Mouse (Mus musculus) hindbrain, embryonic 15.5 days (tissue): ENCODE measurements around the gene Thpo. TPM values are rescaled to one million over a fixed set of nuclear protein-coding genes. Genes with fewer than 3 reads are reported as not detected.

ENCODE experiments used
- ATAC-seq: fragments of 200-750 bp; cut with Nextera tagmentation; 2 replicates; pipeline ENCODE4 v1.8.0; 2017; ENCODE audit warnings: low read depth, moderate number of reproducible peaks, moderate TSS enrichment; ENCODE audit not compliant: low FRiP score
- H3K27ac ChIP-seq: fragments of 300-500 bp; sonication (generic); replicated peaks from 2 replicates; pipeline ENCODE4 v1.5.1; 2015; ENCODE audit warnings: mild to moderate bottlenecking, inconsistent platforms
- H3K27me3 ChIP-seq: fragments of 300-500 bp; sonication (generic); 2 replicates; pipeline ENCODE4 v1.6.1; 2015; ENCODE audit warnings: control low read depth, inconsistent platforms
- H3K36me3 ChIP-seq: fragments of 300-500 bp; sonication (generic); 2 replicates; pipeline ENCODE4 v1.6.1; 2015; ENCODE audit warnings: control low read depth, inconsistent platforms
- H3K4me1 ChIP-seq: fragments of 300-500 bp; sonication (generic); replicated peaks from 2 replicates; pipeline ENCODE4 v1.6.1; 2015; ENCODE audit warnings: control low read depth, inconsistent platforms
- H3K4me2 ChIP-seq: fragments of 300-500 bp; sonication (generic); 2 replicates; pipeline ENCODE4 v1.6.1; 2015; ENCODE audit warnings: moderate library complexity, mild to moderate bottlenecking, inconsistent platforms
- H3K4me3 ChIP-seq: fragments of 300-500 bp; sonication (generic); 2 replicates; pipeline ENCODE4 v1.5.1; 2015; ENCODE audit warnings: mild to moderate bottlenecking, inconsistent platforms
- H3K9ac ChIP-seq: fragments of 300-500 bp; sonication (generic); 2 replicates; pipeline ENCODE4 v1.6.1; 2015; ENCODE audit warnings: inconsistent platforms
- H3K9me3 ChIP-seq: fragments of 300-500 bp; sonication (generic); 2 replicates; pipeline ENCODE4 v1.6.1; 2016; ENCODE audit warnings: control low read depth, inconsistent platforms
- WGBS: fragments of 180-500 bp; shearing (Covaris S2); methylation state at CpG from one replicate; pipeline ENCODE4 v1.1.7; 2015; 5-methylcytosine and 5-hydroxymethylcytosine counted together
- polyA plus RNA-seq: library from polyadenylated mRNA; unstranded; fragments of >200 nt; fragmentation: Nextera tagmentation; extraction: Ambion mirVana; gene quantifications from 2 replicates; pipeline ENCODE4 v1.2.1, GENCODE M21; 2015

Gene Thpo
- 0.85 and 1.4 TPM in 2 replicates for polyA plus RNA-seq

- no peak for ATAC-seq
- H3K9me3 ChIP-seq, result no peaks in the 10 kb centered on the region
- peaks cover 18% of the 10 kb centered on the region for H3K27me3 ChIP-seq
- peaks cover 18% of the 10 kb centered on the region for H3K4me1 ChIP-seq
- H3K9ac ChIP-seq, result peak within 1 kb of the TSS; percentile 79
- H3K27ac ChIP-seq, result no peak within 1 kb of the TSS
- peak within 1 kb of the TSS; percentile 80 for H3K4me2 ChIP-seq
- H3K4me3 ChIP-seq, result peak within 1 kb of the TSS; percentile 74
- peaks cover 6% of the 10 kb centered on the region; the same call in 1 of the 2 replicates for H3K36me3 ChIP-seq
- WGBS, result 4% methylated on average over 45 of the region's 45 CpGs
These were observed at the start of gene Thpo for GRCm38 (mm10) chr16:20733731-20734730. Gene Thpo (minus strand): TSS chr16:20734511.

- no peaks in the 10 kb centered on the region for H3K36me3 ChIP-seq
- H3K27me3 ChIP-seq, result no peaks in the 10 kb centered on the region
- H3K4me3 ChIP-seq, result no peak overlapping the region
- no peak overlapping the region for H3K27ac ChIP-seq
- H3K9ac ChIP-seq, result no peak overlapping the region
- ATAC-seq, result no peak
- H3K4me1 ChIP-seq, result no peaks in the 10 kb centered on the region
- no peak overlapping the region for H3K4me2 ChIP-seq
- H3K9me3 ChIP-seq, result no peaks in the 10 kb centered on the region
- WGBS, result 90% methylated on average over 2 of the region's 2 CpGs
These were observed 49.6 kb upstream of the Thpo start for GRCm38 (mm10) chr16:20783891-20784290.

- Histone ChIP-seq H3K36me3 (no peaks in the 10 kb centered on the region), H3K9ac (no peak overlapping the region), H3K9me3 (no peaks in the 10 kb centered on the region), H3K4me3 (no peak overlapping the region), H3K27me3 (no peaks in the 10 kb centered on the region), H3K4me1 (no peaks in the 10 kb centered on the region), H3K27ac (no peak overlapping the region), H3K4me2 (no peak overlapping the region)
- 70% methylated on average over 4 of the region's 4 CpGs for WGBS
- no peak for ATAC-seq
These were observed 46.9 kb upstream of the Thpo start for GRCm38 (mm10) chr16:20781101-20781630.

DNA sequence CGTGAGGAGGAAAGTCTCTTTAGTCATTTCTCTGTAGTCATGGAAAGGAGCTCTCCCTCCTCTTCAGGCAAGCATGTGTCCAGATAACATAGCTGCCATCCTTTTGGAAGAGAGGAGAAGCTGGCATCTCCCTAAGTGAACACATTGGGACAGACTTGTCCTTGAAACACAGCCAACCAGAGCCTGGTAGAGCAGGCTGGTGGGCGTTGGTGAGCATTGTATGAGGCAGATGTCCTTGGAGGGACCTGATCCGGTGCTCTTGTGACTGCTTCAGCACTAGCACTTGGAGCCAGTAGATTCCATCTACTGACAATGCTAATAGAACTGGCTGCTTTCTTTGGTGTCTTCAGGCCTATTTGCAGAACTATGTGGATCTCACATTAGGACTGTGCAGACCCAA lies 45.5 kb upstream of the Thpo start:
- Histone ChIP-seq H3K4me1 (no peaks in the 10 kb centered on the region), H3K27me3 (no peaks in the 10 kb centered on the region), H3K27ac (no peak overlapping the region), H3K9ac (no peak overlapping the region), H3K4me2 (no peak overlapping the region), H3K4me3 (no peak overlapping the region), H3K36me3 (no peaks in the 10 kb centered on the region), H3K9me3 (no peaks in the 10 kb centered on the region)
- WGBS, result 87% methylated on average over 3 of the region's 3 CpGs
- no peak for ATAC-seq

DNA sequence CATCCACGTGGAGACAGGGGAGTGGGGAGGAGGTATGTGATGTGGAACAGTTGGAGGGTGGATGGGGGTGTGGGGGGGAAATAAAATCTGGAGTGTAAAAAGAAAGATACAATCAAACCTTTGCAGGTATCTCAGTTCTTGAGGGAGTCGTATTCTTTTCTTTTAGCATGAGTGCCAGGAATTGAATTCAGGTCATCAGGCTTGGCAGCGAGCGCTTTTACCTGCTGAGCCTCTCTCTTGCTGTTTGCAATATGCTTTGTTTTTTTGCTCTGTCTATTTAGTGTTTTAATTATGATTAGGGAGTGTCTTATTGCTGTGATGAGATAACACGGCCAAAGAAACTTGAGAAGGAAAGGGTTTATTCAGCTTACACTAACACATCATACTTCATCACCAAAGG lies 40.7 kb upstream of the Thpo start:
- no peak overlapping the region for H3K9ac ChIP-seq
- H3K4me1 ChIP-seq, result no peaks in the 10 kb centered on the region
- 77% methylated on average over 5 of the region's 5 CpGs for WGBS
- no peaks in the 10 kb centered on the region for H3K36me3 ChIP-seq
- ATAC-seq, result no peak
- H3K27me3 ChIP-seq, result no peaks in the 10 kb centered on the region
- no peak overlapping the region for H3K27ac ChIP-seq
- no peak overlapping the region for H3K4me2 ChIP-seq
- H3K9me3 ChIP-seq, result no peaks in the 10 kb centered on the region; the same call in 1 of the 2 replicates
- H3K4me3 ChIP-seq, result no peak overlapping the region

DNA sequence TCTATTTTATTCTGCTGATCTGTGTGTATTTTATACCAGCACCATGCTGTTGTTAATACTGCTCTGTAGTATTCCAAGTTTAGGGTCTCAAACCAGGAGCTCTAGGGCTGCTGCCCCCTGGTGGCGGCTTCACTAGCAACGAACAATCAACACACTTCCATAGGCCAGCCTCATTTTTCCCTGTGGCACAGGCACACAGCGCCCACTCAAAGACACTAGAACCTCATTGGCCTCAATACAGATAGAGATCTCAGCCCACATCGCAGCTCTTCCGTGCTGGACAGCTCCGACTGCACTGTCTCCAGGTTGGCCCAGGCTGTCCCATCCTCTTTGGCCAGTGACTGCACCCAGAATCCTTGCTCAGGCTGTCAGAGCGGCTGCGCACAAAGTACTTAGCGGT lies 30.9 kb upstream of the Thpo start:
- no peak overlapping the region for H3K27ac ChIP-seq
- 58% methylated on average over 9 of the region's 9 CpGs for WGBS
- no peak for ATAC-seq
- H3K4me2 ChIP-seq, result no peak overlapping the region
- no peaks in the 10 kb centered on the region for H3K9me3 ChIP-seq
- H3K36me3 ChIP-seq, result no peaks in the 10 kb centered on the region
- H3K4me3 ChIP-seq, result no peak overlapping the region
- H3K27me3 ChIP-seq, result no peaks in the 10 kb centered on the region
- no peak overlapping the region for H3K9ac ChIP-seq
- no peaks in the 10 kb centered on the region for H3K4me1 ChIP-seq

- Histone ChIP-seq H3K9me3 (no peaks in the 10 kb centered on the region), H3K4me1 (no peaks in the 10 kb centered on the region), H3K27ac (no peak overlapping the region), H3K36me3 (no peaks in the 10 kb centered on the region), H3K9ac (no peak overlapping the region), H3K4me2 (no peak overlapping the region), H3K4me3 (no peak overlapping the region), H3K27me3 (no peaks in the 10 kb centered on the region)
- no peak for ATAC-seq
- WGBS, result 9% methylated on average over 3 of the region's 3 CpGs
These were observed 27.4 kb upstream of the Thpo start for GRCm38 (mm10) chr16:20761681-20762080.

GRCm38 (mm10) chr16:20757385-20757784 lies 23.1 kb upstream of the Thpo start:
- no peaks in the 10 kb centered on the region for H3K27me3 ChIP-seq
- no peaks in the 10 kb centered on the region for H3K36me3 ChIP-seq
- 85% methylated on average over 1 of the region's 1 CpGs for WGBS
- H3K4me1 ChIP-seq, result no peaks in the 10 kb centered on the region
- no peak overlapping the region for H3K4me2 ChIP-seq
- no peak overlapping the region for H3K9ac ChIP-seq
- ATAC-seq, result no peak
- no peak overlapping the region for H3K4me3 ChIP-seq
- no peak overlapping the region for H3K27ac ChIP-seq
- no peaks in the 10 kb centered on the region for H3K9me3 ChIP-seq

DNA sequence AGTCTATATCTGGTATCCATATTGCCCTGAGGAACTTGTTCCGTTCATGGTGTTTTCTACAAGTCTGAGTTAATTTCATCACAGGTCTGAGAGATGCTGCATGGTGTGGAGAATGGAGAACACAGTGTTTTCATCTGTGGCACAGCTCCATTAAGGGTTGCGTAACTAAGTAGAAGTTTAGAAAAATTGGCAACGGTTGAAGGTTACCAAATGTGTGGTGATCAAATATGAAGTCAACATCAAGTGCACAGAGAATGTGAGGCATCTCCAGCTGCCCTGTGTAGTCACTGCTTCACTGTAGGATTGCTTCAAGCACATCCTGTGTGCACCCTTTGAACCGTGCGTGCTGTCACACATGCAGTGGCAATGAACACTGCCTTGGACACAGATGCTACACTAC lies 21.7 kb upstream of the Thpo start:
- H3K27me3 ChIP-seq, result no peaks in the 10 kb centered on the region
- 97% methylated on average over 5 of the region's 5 CpGs for WGBS
- no peak overlapping the region for H3K4me2 ChIP-seq
- no peak for ATAC-seq
- H3K27ac ChIP-seq, result no peak overlapping the region
- H3K4me3 ChIP-seq, result no peak overlapping the region
- no peaks in the 10 kb centered on the region for H3K9me3 ChIP-seq
- H3K36me3 ChIP-seq, result no peaks in the 10 kb centered on the region
- H3K4me1 ChIP-seq, result no peaks in the 10 kb centered on the region
- H3K9ac ChIP-seq, result no peak overlapping the region

- WGBS, result 64% methylated on average over 8 of the region's 8 CpGs
- Histone ChIP-seq H3K27me3 (no peaks in the 10 kb centered on the region), H3K36me3 (no peaks in the 10 kb centered on the region), H3K27ac (no peak overlapping the region), H3K4me2 (no peak overlapping the region), H3K9ac (no peak overlapping the region), H3K4me3 (no peak overlapping the region), H3K9me3 (no peaks in the 10 kb centered on the region), H3K4me1 (no peaks in the 10 kb centered on the region)
- no peak for ATAC-seq
These were observed 16.2 kb upstream of the Thpo start for GRCm38 (mm10) chr16:20750518-20750917.

- Histone ChIP-seq H3K27ac (no peak overlapping the region), H3K9ac (no peak overlapping the region), H3K36me3 (0 out of 2 replicates have a peak, but pooled peaks cover 4% of the 10 kb centered on the region), H3K4me3 (no peak overlapping the region), H3K4me2 (no peak overlapping the region), H3K4me1 (no peaks in the 10 kb centered on the region), H3K9me3 (no peaks in the 10 kb centered on the region), H3K27me3 (no peaks in the 10 kb centered on the region)
- WGBS, result 60% methylated on average over 6 of the region's 6 CpGs
- no peak for ATAC-seq
These were observed 12.3 kb upstream of the Thpo start for GRCm38 (mm10) chr16:20746641-20747040.

GRCm38 (mm10) chr16:20739845-20740244 lies 5.5 kb upstream of the Thpo start:
- Histone ChIP-seq H3K9ac (no peak overlapping the region), H3K36me3 (peaks cover 13% of the 10 kb centered on the region; the same call in 1 of the 2 replicates), H3K4me3 (no peak overlapping the region), H3K4me2 (no peak overlapping the region), H3K27me3 (peaks cover 14% of the 10 kb centered on the region), H3K4me1 (no peaks in the 10 kb centered on the region), H3K9me3 (no peaks in the 10 kb centered on the region), H3K27ac (no peak overlapping the region)
- ATAC-seq, result no peak
- WGBS, result 92% methylated on average over 9 of the region's 9 CpGs
